Mouse (Mus musculus): ENCODE measurements at regions not wholly inside any gene's neighbourhood (a gene's known extent, or its start where the extent isn't known, plus 50 kb on each side); places are given as distances from the start of the nearest gene placed in this dataset.

- DNase-seq, result no peak
These were observed 595.3 kb downstream of the Dok5 start for GRCm38 (mm10) chr2:171326909-171327308.

GRCm38 (mm10) chr2:171308486-171308885 lies 576.9 kb downstream of the Dok5 start:
- no peak for DNase-seq

GRCm38 (mm10) chr2:171306000-171306399 lies 574.4 kb downstream of the Dok5 start:
- peak; percentile 54 for DNase-seq

- no peak for DNase-seq
These were observed 566.9 kb downstream of the Dok5 start for GRCm38 (mm10) chr2:171298519-171298918.

- no peak for DNase-seq
These were observed 564.0 kb downstream of the Dok5 start for GRCm38 (mm10) chr2:171295603-171296002.

GRCm38 (mm10) chr2:171292579-171292978 lies 561.0 kb downstream of the Dok5 start:
- DNase-seq, result no peak

GRCm38 (mm10) chr2:171285719-171286394 lies 554.2 kb downstream of the Dok5 start:
- DNase-seq, result peak; percentile 32

GRCm38 (mm10) chr2:171280132-171280531 lies 548.5 kb downstream of the Dok5 start:
- DNase-seq, result peak; percentile 41

- DNase-seq, result no peak
These were observed 547.7 kb downstream of the Dok5 start for GRCm38 (mm10) chr2:171279319-171279718.

GRCm38 (mm10) chr2:171253194-171253593 lies 521.6 kb downstream of the Dok5 start:
- peak; percentile 12 for DNase-seq

GRCm38 (mm10) chr2:171245391-171245790 lies 513.8 kb downstream of the Dok5 start:
- DNase-seq, result no peak

GRCm38 (mm10) chr2:171242356-171242755 lies 510.7 kb downstream of the Dok5 start:
- no peak for DNase-seq

GRCm38 (mm10) chr2:171237276-171237960 lies 505.8 kb downstream of the Dok5 start:
- no peak for DNase-seq

- no peak for DNase-seq
These were observed 501.2 kb downstream of the Dok5 start for GRCm38 (mm10) chr2:171232812-171233211.

- no peak for DNase-seq
These were observed 499.9 kb downstream of the Dok5 start for GRCm38 (mm10) chr2:171231288-171232050.

GRCm38 (mm10) chr2:171230536-171230935 lies 498.9 kb downstream of the Dok5 start:
- DNase-seq, result no peak

GRCm38 (mm10) chr2:171228229-171228628 lies 496.6 kb downstream of the Dok5 start:
- DNase-seq, result peak; percentile 6

GRCm38 (mm10) chr2:171213792-171214191 lies 482.2 kb downstream of the Dok5 start:
- DNase-seq, result no peak

- no peak for DNase-seq
These were observed 464.9 kb downstream of the Dok5 start for GRCm38 (mm10) chr2:171196472-171196871.

- DNase-seq, result no peak
These were observed 460.6 kb downstream of the Dok5 start for GRCm38 (mm10) chr2:171192181-171192580.
